Mouse (Mus musculus) liver, embryonic 13.5 days (tissue): ENCODE data around the gene Tmem123. TPM values are rescaled to one million over a fixed set of nuclear protein-coding genes. Genes with fewer than 3 reads are reported as not detected.

Experiments used
- ATAC-seq: fragments of 200-750 bp; cut with Nextera tagmentation; 2 replicates; pipeline ENCODE4 v1.8.0; 2017; ENCODE audit warnings: low read depth, mild to moderate bottlenecking, moderate number of reproducible peaks, moderate library complexity
- DNase-seq: peaks from one replicate; pipeline ENCODE4 v3.0.0; 2022
- H3K27ac ChIP-seq: fragments of 300-500 bp; sonication (generic); 2 replicates; pipeline ENCODE4 v1.5.1; 2015; ENCODE audit warnings: moderate library complexity, mild to moderate bottlenecking, inconsistent platforms
- H3K27me3 ChIP-seq: fragments of 300-500 bp; sonication (generic); 2 replicates; pipeline ENCODE4 v1.6.1; 2015; ENCODE audit warnings: mild to moderate bottlenecking, inconsistent platforms
- H3K36me3 ChIP-seq: fragments of 300-500 bp; sonication (generic); 2 replicates; pipeline ENCODE4 v1.6.1; 2015; ENCODE audit warnings: mild to moderate bottlenecking, inconsistent platforms
- H3K4me1 ChIP-seq: fragments of 300-500 bp; sonication (generic); replicated peaks from 2 replicates; pipeline ENCODE4 v1.6.1; 2015; ENCODE audit warnings: inconsistent platforms
- H3K4me2 ChIP-seq: fragments of 300-500 bp; sonication (generic); 2 replicates; pipeline ENCODE4 v1.6.1; 2015; ENCODE audit warnings: inconsistent platforms, mild to moderate bottlenecking, moderate library complexity
- H3K4me3 ChIP-seq: fragments of 300-500 bp; sonication (generic); replicated peaks from 2 replicates; pipeline ENCODE4 v1.5.1; 2015; ENCODE audit warnings: mild to moderate bottlenecking, inconsistent platforms
- H3K9ac ChIP-seq: fragments of 300-500 bp; sonication (generic); 2 replicates; pipeline ENCODE4 v1.6.1; 2015; ENCODE audit warnings: mild to moderate bottlenecking, inconsistent platforms
- H3K9me3 ChIP-seq: fragments of 300-500 bp; sonication (generic); replicated peaks from 2 replicates; pipeline ENCODE4 v1.6.1; 2016; ENCODE audit warnings: inconsistent platforms
- WGBS: fragments of 180-500 bp; shearing (Covaris S2); methylation state at CpG from one replicate; pipeline ENCODE4 v1.1.7; 2015; ENCODE audit not compliant: insufficient replicate concordance; 5-methylcytosine and 5-hydroxymethylcytosine counted together
- polyA plus RNA-seq: library from polyadenylated mRNA; unstranded; fragments of >200 nt; fragmentation: Nextera tagmentation; extraction: Ambion mirVana; gene quantifications from 2 replicates; pipeline ENCODE4 v1.2.1, GENCODE M21; 2015

Gene Tmem123
- polyA plus RNA-seq, 1 experiment from 2014 or later, result 39.1 TPM

DNA sequence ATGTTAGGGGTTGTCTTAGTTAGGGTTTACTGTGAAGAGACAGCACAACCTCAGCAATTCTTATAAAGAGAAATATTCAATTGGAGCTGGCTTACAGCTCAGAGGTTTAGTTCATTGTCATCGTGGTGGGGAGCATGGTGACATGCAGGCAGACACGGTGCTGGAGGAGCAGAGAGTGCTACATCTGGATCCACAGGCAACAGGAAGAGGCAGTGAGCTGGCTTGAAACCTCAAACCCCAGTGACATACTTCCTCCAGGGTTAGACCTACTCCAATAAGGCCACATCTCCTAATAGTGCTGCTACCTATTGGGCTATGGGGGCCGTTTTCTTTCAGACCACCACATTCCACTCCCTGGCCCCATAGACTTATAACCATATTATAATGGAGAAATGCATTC lies 12.1 kb downstream of the Tmem123 start:
- H3K27me3 ChIP-seq, result no peaks in the 10 kb centered on the region
- H3K9ac ChIP-seq, result no peak overlapping the region
- DNase-seq (no peak), ATAC-seq (no peak)
- no peak overlapping the region for H3K4me2 ChIP-seq
- peaks cover 72% of the 10 kb centered on the region for H3K4me1 ChIP-seq
- WGBS, result 34% methylated on average over 3 of the region's 3 CpGs
- H3K36me3 ChIP-seq, result peaks cover 42% of the 10 kb centered on the region
- no peak overlapping the region for H3K4me3 ChIP-seq
- H3K27ac ChIP-seq, result no peak overlapping the region
- no peaks in the 10 kb centered on the region for H3K9me3 ChIP-seq

DNA sequence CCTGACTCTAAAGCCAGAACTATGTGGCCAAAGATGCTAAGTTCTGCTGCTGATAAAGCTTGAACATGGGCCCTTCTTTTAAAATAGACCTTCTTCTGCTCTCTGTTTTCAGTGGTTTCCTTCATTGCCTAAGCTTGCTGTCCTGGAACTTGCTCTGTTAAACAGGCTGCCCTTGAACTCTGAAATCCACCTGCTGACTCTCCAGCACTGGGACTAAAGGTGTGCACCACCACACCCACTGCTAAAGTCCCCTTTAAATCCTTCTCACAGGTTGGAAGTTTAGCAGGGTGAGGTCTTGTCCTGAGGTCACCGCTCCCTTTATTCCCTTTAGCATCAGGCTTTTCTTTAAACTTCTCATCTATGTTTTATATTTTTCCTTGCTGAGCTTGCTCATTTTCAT lies 13.1 kb downstream of the Tmem123 start:
- no peak overlapping the region for H3K9ac ChIP-seq

GRCm38 (mm10) chr9:7777652-7778051 lies 13.8 kb downstream of the Tmem123 start:
- H3K27ac ChIP-seq, result no peak overlapping the region
- H3K9me3 ChIP-seq, result no peaks in the 10 kb centered on the region
- H3K4me2 ChIP-seq, result no peak overlapping the region
- no peak overlapping the region for H3K4me3 ChIP-seq
- peaks cover 49% of the 10 kb centered on the region for H3K36me3 ChIP-seq
- no peak for DNase-seq
- no peaks in the 10 kb centered on the region for H3K27me3 ChIP-seq
- H3K9ac ChIP-seq, result no peak overlapping the region
- WGBS, result 30% methylated on average over 1 of the region's 1 CpGs
- ATAC-seq, result no peak
- H3K4me1 ChIP-seq, result peaks cover 82% of the 10 kb centered on the region

More for the DNA sequence above, 13.1 kb downstream of the Tmem123 start:
- Histone ChIP-seq H3K27me3 (no peaks in the 10 kb centered on the region), H3K9me3 (no peaks in the 10 kb centered on the region), H3K27ac (no peak overlapping the region), H3K4me1 (peaks cover 81% of the 10 kb centered on the region), H3K36me3 (peaks cover 49% of the 10 kb centered on the region), H3K4me3 (no peak overlapping the region), H3K4me2 (no peak overlapping the region)
- WGBS, result 94% methylated on average over 1 of the region's 1 CpGs
- no peak for DNase-seq
- no peak for ATAC-seq

DNA sequence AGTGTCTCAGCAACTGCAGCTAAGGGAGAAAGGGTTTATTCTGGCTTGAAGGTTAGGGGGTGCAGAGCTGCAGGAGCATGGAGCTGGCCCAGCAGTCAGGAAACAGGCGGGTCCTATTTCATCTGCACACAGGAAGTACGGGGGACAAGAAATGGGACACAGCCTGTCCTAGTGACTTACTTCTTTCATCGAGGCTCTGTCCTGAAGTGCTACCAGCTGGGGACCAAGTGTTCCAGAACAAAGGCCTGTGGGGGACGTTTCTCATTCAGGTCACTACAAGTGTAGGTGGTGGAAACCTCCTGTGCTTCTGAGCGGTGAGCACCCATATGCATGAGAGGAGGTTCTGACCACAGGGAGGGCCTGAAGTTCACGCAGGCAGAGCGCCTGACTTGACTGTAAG lies 14.9 kb downstream of the Tmem123 start:
- no peaks in the 10 kb centered on the region for H3K9me3 ChIP-seq
- no peaks in the 10 kb centered on the region for H3K27me3 ChIP-seq
- no peak for ATAC-seq
- peaks cover 46% of the 10 kb centered on the region for H3K36me3 ChIP-seq
- WGBS, result 75% methylated on average over 7 of the region's 7 CpGs
- H3K4me2 ChIP-seq, result no peak overlapping the region
- H3K4me3 ChIP-seq, result no peak overlapping the region
- no peak for DNase-seq
- peaks cover 79% of the 10 kb centered on the region for H3K4me1 ChIP-seq
- H3K27ac ChIP-seq, result no peak overlapping the region
- no peak overlapping the region for H3K9ac ChIP-seq

GRCm38 (mm10) chr9:7779786-7780185 lies 15.9 kb downstream of the Tmem123 start:
- no peak for DNase-seq
- H3K36me3 ChIP-seq, result peaks cover 49% of the 10 kb centered on the region
- WGBS, result 55% methylated on average over 4 of the region's 4 CpGs

GRCm38 (mm10) chr9:7780250-7781150 lies 16.7 kb downstream of the Tmem123 start:
- ATAC-seq, result peak; percentile 87

More at GRCm38 (mm10) chr9:7779786-7780185, 15.9 kb downstream of the Tmem123 start:
- no peak overlapping the region for H3K4me3 ChIP-seq
- no peak for ATAC-seq
- no peaks in the 10 kb centered on the region for H3K27me3 ChIP-seq
- H3K9ac ChIP-seq, result peak overlapping the region; percentile 15; the same call in 1 of the 2 replicates
- H3K4me2 ChIP-seq, result no peak overlapping the region
- H3K27ac ChIP-seq, result peak overlapping the region; percentile 74; the same call in 1 of the 2 replicates
- no peaks in the 10 kb centered on the region for H3K9me3 ChIP-seq
- peaks cover 77% of the 10 kb centered on the region for H3K4me1 ChIP-seq

DNA sequence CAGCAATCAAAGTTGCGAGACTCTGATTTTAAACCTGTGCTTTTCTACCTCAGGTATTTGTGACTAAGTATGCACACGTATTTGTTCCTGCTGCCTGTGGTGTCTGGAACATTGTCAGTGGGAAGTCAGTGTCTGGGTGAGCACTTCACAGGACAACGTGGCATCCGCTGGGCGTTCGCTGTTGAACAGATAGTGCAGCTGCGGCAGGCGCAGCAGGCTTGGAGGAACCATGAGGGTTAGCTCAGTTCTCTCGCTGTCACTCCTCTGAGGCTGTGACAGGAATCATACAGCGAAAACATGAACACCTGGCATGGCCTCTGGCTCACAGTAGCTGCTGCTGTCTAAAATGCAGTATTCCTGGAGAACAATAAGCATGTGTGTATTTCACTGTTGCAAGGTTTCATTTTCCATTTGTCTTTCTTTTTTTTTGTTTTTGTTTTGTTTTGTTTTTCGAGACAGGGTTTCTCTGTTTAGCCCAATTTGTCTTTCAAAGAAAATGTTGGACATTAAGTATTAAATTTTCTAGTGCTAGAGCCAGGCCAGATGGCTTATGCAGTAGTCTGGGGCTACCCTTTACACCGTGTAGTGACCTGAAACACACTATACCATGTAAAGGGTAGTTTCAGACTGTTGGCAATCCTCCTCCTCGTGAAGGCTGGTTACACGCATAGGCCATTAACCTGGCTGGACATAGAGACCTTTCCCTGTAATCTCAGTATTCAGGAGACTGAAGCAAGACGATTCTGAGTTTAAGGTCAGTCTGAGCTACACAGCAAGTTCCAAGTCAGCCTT lies 20.2 kb downstream of the Tmem123 start:
- H3K9me3 ChIP-seq, result no peaks in the 10 kb centered on the region
- no peak overlapping the region for H3K4me2 ChIP-seq
- peaks cover 58% of the 10 kb centered on the region for H3K36me3 ChIP-seq
- no peak overlapping the region for H3K9ac ChIP-seq
- H3K4me1 ChIP-seq, result peaks cover 59% of the 10 kb centered on the region
- H3K4me3 ChIP-seq, result no peak overlapping the region
- no peaks in the 10 kb centered on the region for H3K27me3 ChIP-seq
- no peak overlapping the region for H3K27ac ChIP-seq
- WGBS, result 76% methylated on average over 15 of the region's 15 CpGs
- no peak for DNase-seq
- no peak for ATAC-seq

More at GRCm38 (mm10) chr9:7780250-7781150, 16.7 kb downstream of the Tmem123 start:
- H3K36me3 ChIP-seq, result peaks cover 54% of the 10 kb centered on the region
- H3K4me1 ChIP-seq, result peaks cover 71% of the 10 kb centered on the region
- peak overlapping the region; percentile 28; the same call in 1 of the 2 replicates for H3K9ac ChIP-seq
- no peaks in the 10 kb centered on the region for H3K27me3 ChIP-seq
- H3K9me3 ChIP-seq, result no peaks in the 10 kb centered on the region
- H3K4me3 ChIP-seq, result no peak overlapping the region
- DNase-seq, result peak; percentile 25
- H3K27ac ChIP-seq, result peak overlapping the region; percentile 74
- peak overlapping the region; percentile 43 for H3K4me2 ChIP-seq
- 28% methylated on average over 8 of the region's 8 CpGs for WGBS

- no peak for ATAC-seq
- DNase-seq, result no peak
- Histone ChIP-seq H3K9me3 (no peaks in the 10 kb centered on the region), H3K9ac (no peak overlapping the region), H3K4me1 (peaks cover 59% of the 10 kb centered on the region), H3K36me3 (peaks cover 54% of the 10 kb centered on the region), H3K27me3 (no peaks in the 10 kb centered on the region), H3K4me3 (no peak overlapping the region), H3K27ac (no peak overlapping the region), H3K4me2 (no peak overlapping the region)
- WGBS, result 72% methylated on average over 1 of the region's 1 CpGs
These were observed 20.8 kb downstream of the Tmem123 start for GRCm38 (mm10) chr9:7784615-7785012.

- WGBS, result 80% methylated on average over 3 of the region's 3 CpGs
- Histone ChIP-seq H3K9me3 (no peaks in the 10 kb centered on the region), H3K27ac (no peak overlapping the region), H3K9ac (no peak overlapping the region), H3K4me1 (peaks cover 59% of the 10 kb centered on the region), H3K4me2 (no peak overlapping the region), H3K4me3 (no peak overlapping the region), H3K36me3 (peaks cover 54% of the 10 kb centered on the region), H3K27me3 (no peaks in the 10 kb centered on the region)
- DNase-seq (no peak), ATAC-seq (no peak)
These were observed 21.6 kb downstream of the Tmem123 start for GRCm38 (mm10) chr9:7785396-7785795.

DNA sequence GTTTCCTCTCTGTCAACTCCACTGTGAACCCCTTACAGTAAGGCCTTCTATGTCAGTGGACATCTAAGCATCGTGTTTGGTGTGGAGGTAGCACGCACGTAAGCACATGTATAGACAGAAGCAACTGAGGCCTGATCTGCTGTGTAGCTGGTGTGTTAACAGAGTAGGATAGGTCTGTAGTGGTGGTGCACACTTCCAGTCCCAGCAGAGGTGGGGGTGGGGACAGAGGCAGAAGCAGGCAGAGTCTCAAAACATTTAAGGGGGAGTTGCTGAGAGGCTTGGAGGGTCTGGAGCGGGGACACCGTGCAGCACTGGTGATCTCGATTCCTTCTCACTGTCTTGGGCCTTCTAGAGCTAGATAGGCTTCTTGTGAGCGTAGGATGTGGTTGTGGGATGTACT lies 22.2 kb downstream of the Tmem123 start:
- ATAC-seq (no peak), DNase-seq (no peak)
- H3K9ac ChIP-seq, result no peak overlapping the region
- H3K4me1 ChIP-seq, result peaks cover 59% of the 10 kb centered on the region
- WGBS, result 90% methylated on average over 7 of the region's 7 CpGs
- H3K27me3 ChIP-seq, result no peaks in the 10 kb centered on the region
- H3K9me3 ChIP-seq, result no peaks in the 10 kb centered on the region
- no peak overlapping the region; the same call in 1 of the 2 replicates for H3K27ac ChIP-seq
- H3K4me2 ChIP-seq, result no peak overlapping the region
- no peak overlapping the region for H3K4me3 ChIP-seq
- H3K36me3 ChIP-seq, result peaks cover 57% of the 10 kb centered on the region

DNA sequence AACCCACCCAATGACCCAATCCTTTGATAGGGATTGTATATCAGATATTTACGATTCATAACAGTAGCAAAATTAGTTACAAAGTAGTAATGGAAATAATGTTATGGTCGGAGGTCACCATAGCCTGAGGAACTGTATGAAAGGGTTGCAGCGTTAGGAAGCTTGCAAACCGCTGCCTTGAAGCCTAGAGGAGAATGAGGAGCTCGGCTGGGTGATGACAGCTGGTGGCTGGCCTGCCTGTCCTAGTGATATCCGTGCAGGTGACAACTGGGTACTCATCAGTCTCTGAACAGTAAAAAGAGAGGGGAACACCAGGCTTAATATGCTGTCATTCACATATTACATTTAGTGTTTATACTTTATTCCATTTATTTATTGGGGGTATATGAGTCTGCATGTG lies 24.6 kb downstream of the Tmem123 start:
- DNase-seq, result no peak
- H3K27ac ChIP-seq, result no peak overlapping the region

More for the DNA sequence above, 24.6 kb downstream of the Tmem123 start:
- Histone ChIP-seq H3K4me2 (no peak overlapping the region), H3K36me3 (peaks cover 59% of the 10 kb centered on the region), H3K27me3 (no peaks in the 10 kb centered on the region), H3K9me3 (no peaks in the 10 kb centered on the region), H3K4me3 (no peak overlapping the region), H3K9ac (no peak overlapping the region), H3K4me1 (peaks cover 58% of the 10 kb centered on the region)
- ATAC-seq, result no peak
- WGBS, result 78% methylated on average over 6 of the region's 6 CpGs
